Mouse (Mus musculus) myocyte (in vitro differentiated cells): ENCODE measurements around the gene Sorcs2. TPM values are rescaled to one million over a fixed set of nuclear protein-coding genes. Genes with fewer than 3 reads are reported as not detected.

Source experiments
- H3K27me3 ChIP-seq: one replicate; pipeline ENCODE4 v1.6.1; 2011; ENCODE audit not compliant: control insufficient read depth, insufficient read depth, insufficient read length
- H3K36me3 ChIP-seq: one replicate; pipeline ENCODE4 v1.6.1; 2011; ENCODE audit not compliant: control insufficient read depth, insufficient read depth
- H3K4me2 ChIP-seq: one replicate; pipeline ENCODE4 v1.6.1; 2011; ENCODE audit warnings: low read depth, control low read depth
- H3K4me3 ChIP-seq: one replicate; pipeline ENCODE4 v1.5.1; 2011; ENCODE audit warnings: mild to moderate bottlenecking, control low read depth, moderate library complexity
- H3K79me2 ChIP-seq: one replicate; pipeline ENCODE4 v1.6.1; 2011; ENCODE audit not compliant: control insufficient read depth, insufficient read depth
- H3ac ChIP-seq: one replicate; pipeline ENCODE4 v1.6.1; 2011; ENCODE audit not compliant: control insufficient read depth, insufficient read length
- CEBPB ChIP-seq: IDR thresholded peaks from 2 replicates; pipeline ENCODE4 v1.6.1; 2011; ENCODE audit warnings: mild to moderate bottlenecking, moderate library complexity; ENCODE audit not compliant: poor library complexity, insufficient read depth, severe bottlenecking
- E2F4 ChIP-seq: IDR thresholded peaks from one replicate; pipeline ENCODE4 v1.6.1; 2011; ENCODE audit warnings: mild to moderate bottlenecking, control low read depth, moderate library complexity; ENCODE audit not compliant: insufficient read depth
- MAX ChIP-seq: IDR thresholded peaks from one replicate; pipeline ENCODE4 v1.6.1; 2011; ENCODE audit warnings: low read depth, mild to moderate bottlenecking, control low read depth
- MYOD1 ChIP-seq, 3 experiments: IDR thresholded peaks; one replicate each; pipeline ENCODE4 v1.6.1; 2011; ENCODE audit warnings: control low read depth in 2 of 3, low read depth in 2 of 3, mild to moderate bottlenecking in 2 of 3, moderate library complexity in 1 of 3; ENCODE audit not compliant: insufficient read length in 2 of 3, control insufficient read depth in 1 of 3
- MYOG ChIP-seq, 3 experiments: IDR thresholded peaks; one replicate each; pipeline ENCODE4 v1.6.1; 2011; ENCODE audit warnings: control low read depth in 2 of 3, low read depth in 2 of 3, mild to moderate bottlenecking in 2 of 3; ENCODE audit not compliant: insufficient read length in 2 of 3, control insufficient read depth in 1 of 3, insufficient read depth in 1 of 3
- POLR2A ChIP-seq: IDR thresholded peaks from one replicate; pipeline ENCODE4 v1.6.1; 2011; ENCODE audit warnings: low read depth, mild to moderate bottlenecking, control low read depth, moderate library complexity; ENCODE audit not compliant: insufficient read length
- POLR2AphosphoS2 ChIP-seq: IDR thresholded peaks from one replicate; pipeline ENCODE4 v1.6.1; 2011; ENCODE audit warnings: low read depth, control low read depth; ENCODE audit not compliant: insufficient read length
- REST ChIP-seq: IDR thresholded peaks from one replicate; pipeline ENCODE4 v1.6.1; 2011; ENCODE audit warnings: mild to moderate bottlenecking, control low read depth, moderate library complexity; ENCODE audit not compliant: insufficient read depth, insufficient read length
- SRF ChIP-seq: IDR thresholded peaks from one replicate; pipeline ENCODE4 v1.6.1; 2011; ENCODE audit warnings: low read depth; ENCODE audit not compliant: control insufficient read depth, insufficient read length
- TCF12 ChIP-seq: IDR thresholded peaks from one replicate; pipeline ENCODE4 v1.6.1; 2011; ENCODE audit warnings: mild to moderate bottlenecking, control low read depth; ENCODE audit not compliant: poor library complexity, insufficient read depth, severe bottlenecking
- TCF3 ChIP-seq: IDR thresholded peaks from one replicate; pipeline ENCODE4 v1.6.1; 2011; ENCODE audit warnings: low read depth, control low read depth; ENCODE audit not compliant: insufficient read length
- USF1 ChIP-seq: IDR thresholded peaks from one replicate; pipeline ENCODE4 v1.6.1; 2011; ENCODE audit warnings: low read depth, mild to moderate bottlenecking, control low read depth, moderate library complexity
- polyA plus RNA-seq: library from polyadenylated mRNA; unstranded; fragments of >200 nt; fragmentation: generic; extraction: Trizol; gene quantifications from one replicate; pipeline ENCODE4 v1.2.1, GENCODE M21; 2012; ENCODE audit warnings: missing spikeins

The Sorcs2 gene
- polyA plus RNA-seq, 1 experiment: 58.2 TPM

DNA sequence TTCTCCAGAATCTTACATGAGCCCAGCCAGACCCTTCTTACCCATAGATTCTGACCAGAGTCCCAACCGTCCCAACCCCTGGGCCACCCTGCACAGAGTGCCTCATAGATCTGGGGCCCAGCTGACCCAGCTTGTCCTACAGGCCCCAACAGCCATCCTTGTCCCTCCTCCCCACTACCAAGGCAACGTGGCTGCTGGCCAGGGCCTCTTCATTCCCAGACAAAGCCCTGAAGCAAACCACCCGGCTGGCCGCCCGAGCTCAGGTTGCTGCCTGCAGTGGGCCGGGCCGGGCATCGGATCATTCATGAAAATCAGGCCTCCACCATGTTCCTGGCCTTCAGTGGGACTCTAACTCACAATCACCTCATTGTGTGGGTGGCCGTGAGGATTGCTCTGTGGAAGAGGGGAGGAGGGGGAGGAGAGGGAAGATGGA, 73.8 kb downstream of the Sorcs2 start:
- Histone ChIP-seq H3K4me2 (no peak overlapping the region), H3K36me3 (no peaks in the 10 kb centered on the region), H3K79me2 (peaks cover 14% of the 10 kb centered on the region), H3K4me3 (no peak overlapping the region), H3K27me3 (no peaks in the 10 kb centered on the region), H3ac (no peak overlapping the region)
- TF ChIP-seq POLR2A (no peak), SRF (no peak), TCF12 (no peak), MYOD1 (IDR thresholded peaks at IDR 0.05; ENCODE audit: control insufficient read depth in 1 of 3, insufficient read length in 2 of 3, low read depth in 2 of 3) (no peak), TCF3 (no peak), MAX (no peak), MYOG (IDR thresholded peaks at IDR 0.05; ENCODE audit: control insufficient read depth in 1 of 3, insufficient read depth in 1 of 3, insufficient read length in 2 of 3, low read depth in 2 of 3) (no peak), E2F4 (no peak), POLR2AphosphoS2 (no peak), REST (no peak)

- TF ChIP-seq REST: peak; percentile 7
- no peak for TF ChIP-seq TCF3
- no peak for TF ChIP-seq POLR2A
- no peak for TF ChIP-seq CEBPB
- TF ChIP-seq TCF12: no peak
- no peak for TF ChIP-seq SRF
- peak in 1 of 3 experiments; percentile 8 for TF ChIP-seq MYOD1 (IDR thresholded peaks at IDR 0.05; ENCODE audit: control insufficient read depth in 1 of 3, insufficient read length in 2 of 3, low read depth in 2 of 3)
- TF ChIP-seq POLR2AphosphoS2: no peak
- no peak for TF ChIP-seq E2F4
- no peak for TF ChIP-seq MYOG (IDR thresholded peaks at IDR 0.05; ENCODE audit: control insufficient read depth in 1 of 3, insufficient read depth in 1 of 3, insufficient read length in 2 of 3, low read depth in 2 of 3)
- TF ChIP-seq MAX: no peak
- TF ChIP-seq USF1: no peak
- Histone ChIP-seq H3ac (no peak overlapping the region), H3K79me2 (peaks cover 14% of the 10 kb centered on the region), H3K4me3 (no peak overlapping the region), H3K27me3 (no peaks in the 10 kb centered on the region), H3K36me3 (no peaks in the 10 kb centered on the region), H3K4me2 (no peak overlapping the region)
These were observed 74.4 kb downstream of the Sorcs2 start for GRCm38 (mm10) chr5:36323526-36323925.

GRCm38 (mm10) chr5:36321581-36321980, 76.4 kb downstream of the Sorcs2 start:
- Histone ChIP-seq H3K4me2 (no peak overlapping the region), H3ac (no peak overlapping the region), H3K79me2 (peaks cover 25% of the 10 kb centered on the region), H3K4me3 (no peak overlapping the region), H3K36me3 (no peaks in the 10 kb centered on the region), H3K27me3 (no peaks in the 10 kb centered on the region)
- TF ChIP-seq MAX: no peak
- TF ChIP-seq MYOG (IDR thresholded peaks at IDR 0.05; ENCODE audit: control insufficient read depth in 1 of 3, insufficient read depth in 1 of 3, insufficient read length in 2 of 3, low read depth in 2 of 3): peak in 1 of 3 experiments; percentile 65
- TF ChIP-seq TCF12: no peak
- TF ChIP-seq MYOD1 (IDR thresholded peaks at IDR 0.05; ENCODE audit: control insufficient read depth in 1 of 3, insufficient read length in 2 of 3, low read depth in 2 of 3): no peak
- TF ChIP-seq POLR2A: no peak

DNA sequence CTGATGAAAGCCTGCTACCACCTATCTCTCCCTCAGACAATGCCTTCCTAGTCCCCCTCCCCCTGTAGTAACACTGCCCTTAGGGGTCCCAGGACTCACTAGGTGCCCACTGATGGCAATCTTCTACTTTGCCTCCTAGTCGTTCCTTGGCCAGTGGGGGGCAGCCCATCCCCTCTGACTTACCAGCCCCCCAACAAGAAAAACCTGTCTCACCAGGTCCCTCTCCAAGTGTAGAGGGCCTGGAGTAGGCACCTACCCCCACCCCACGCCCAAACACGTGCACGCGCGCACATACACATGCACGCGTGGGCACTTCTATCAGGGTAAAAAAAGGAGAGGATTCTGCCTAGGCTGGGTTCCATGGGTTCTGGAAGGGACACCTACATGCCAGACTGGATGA, 77.3 kb downstream of the Sorcs2 start:
- no peaks in the 10 kb centered on the region for H3K36me3 ChIP-seq
- H3ac ChIP-seq: no peak overlapping the region
- H3K27me3 ChIP-seq: no peaks in the 10 kb centered on the region
- TF ChIP-seq MYOD1 (IDR thresholded peaks at IDR 0.05; ENCODE audit: control insufficient read depth in 1 of 3, insufficient read length in 2 of 3, low read depth in 2 of 3): no peak
- no peak for TF ChIP-seq SRF
- no peak for TF ChIP-seq POLR2A
- TF ChIP-seq USF1: no peak
- TF ChIP-seq REST: no peak
- no peak for TF ChIP-seq MYOG (IDR thresholded peaks at IDR 0.05; ENCODE audit: control insufficient read depth in 1 of 3, insufficient read depth in 1 of 3, insufficient read length in 2 of 3, low read depth in 2 of 3)
- no peak for TF ChIP-seq E2F4
- no peak for TF ChIP-seq TCF3
- H3K4me2 ChIP-seq: no peak overlapping the region
- H3K79me2 ChIP-seq: peaks cover 32% of the 10 kb centered on the region
- H3K4me3 ChIP-seq: no peak overlapping the region

- Histone ChIP-seq H3ac (no peak overlapping the region), H3K4me2 (no peak overlapping the region), H3K79me2 (peaks cover 19% of the 10 kb centered on the region), H3K4me3 (no peak overlapping the region), H3K27me3 (no peaks in the 10 kb centered on the region), H3K36me3 (no peaks in the 10 kb centered on the region)
- TF ChIP-seq SRF (no peak), REST (no peak), MAX (no peak), MYOG (IDR thresholded peaks at IDR 0.05; ENCODE audit: control insufficient read depth in 1 of 3, insufficient read depth in 1 of 3, insufficient read length in 2 of 3, low read depth in 2 of 3) (no peak), E2F4 (no peak), USF1 (no peak), TCF12 (no peak), POLR2AphosphoS2 (no peak), CEBPB (no peak), MYOD1 (IDR thresholded peaks at IDR 0.05; ENCODE audit: control insufficient read depth in 1 of 3, insufficient read length in 2 of 3, low read depth in 2 of 3) (no peak), POLR2A (no peak), TCF3 (no peak)
These were observed 80.1 kb downstream of the Sorcs2 start for GRCm38 (mm10) chr5:36317641-36318368.
